Mouse (Mus musculus): ENCODE measurements at regions not wholly inside any gene's neighbourhood (a gene's known extent, or its start where the extent isn't known, plus 50 kb on each side); places are given as distances from the start of the nearest gene placed in this dataset.

DNA sequence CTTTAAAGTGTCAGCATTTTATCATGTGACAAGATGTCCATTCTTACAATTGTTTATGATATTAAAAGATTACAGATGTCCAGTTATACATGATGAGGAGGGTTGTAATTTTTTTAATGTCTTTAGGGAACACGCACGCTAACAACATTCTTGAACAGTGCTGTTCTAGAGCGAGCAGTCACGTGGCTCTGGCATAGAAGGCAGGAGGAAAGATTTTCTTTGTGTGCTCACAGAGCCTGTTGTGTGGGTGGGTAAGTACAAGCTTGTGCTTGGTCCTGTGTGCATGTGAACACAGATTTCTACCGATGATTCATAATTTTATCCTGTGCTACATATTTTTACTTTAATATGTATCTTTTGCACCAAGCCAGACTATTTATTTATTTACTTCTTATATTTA, 169.1 kb upstream of the Rreb1 start:
- ATAC-seq (replicated peaks), result no peak
- Histone ChIP-seq H3K9ac (replicated peaks) (no peak overlapping the region), H3K36me3 (no peaks in the 10 kb centered on the region), H3K4me2 (replicated peaks) (no peak overlapping the region), H3K9me3 (no peaks in the 10 kb centered on the region), H3K4me1 (no peaks in the 10 kb centered on the region), H3K27me3 (no peaks in the 10 kb centered on the region), H3K4me3 (no peak overlapping the region), H3K27ac (replicated peaks) (no peak overlapping the region)
- WGBS, result 86% methylated on average over 5 of the region's 5 CpGs

DNA sequence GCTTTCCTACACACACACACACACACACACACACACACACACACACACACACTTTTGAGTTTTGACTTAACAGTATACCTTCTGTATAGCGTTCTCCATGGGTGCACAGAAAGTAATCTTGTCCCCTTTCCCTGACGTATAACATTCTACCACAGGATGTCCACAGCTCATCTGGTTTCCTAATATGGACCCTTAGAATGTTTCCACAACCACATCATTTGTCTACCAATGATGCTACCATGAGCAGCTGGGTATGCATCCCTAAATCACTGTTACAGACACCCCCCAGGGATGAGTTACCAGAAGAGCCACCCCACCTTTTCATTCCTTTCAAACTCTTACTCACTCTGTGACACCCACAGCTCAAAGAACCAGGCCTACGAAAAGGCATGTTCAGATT, 166.8 kb upstream of the Rreb1 start:
- Histone ChIP-seq H3K27me3 (no peaks in the 10 kb centered on the region), H3K4me2 (replicated peaks) (no peak overlapping the region), H3K36me3 (no peaks in the 10 kb centered on the region), H3K4me1 (no peaks in the 10 kb centered on the region), H3K4me3 (no peak overlapping the region), H3K9me3 (no peaks in the 10 kb centered on the region), H3K9ac (replicated peaks) (no peak overlapping the region), H3K27ac (replicated peaks) (no peak overlapping the region)
- WGBS, result 88% methylated on average over 3 of the region's 3 CpGs
- ATAC-seq (replicated peaks), result no peak

DNA sequence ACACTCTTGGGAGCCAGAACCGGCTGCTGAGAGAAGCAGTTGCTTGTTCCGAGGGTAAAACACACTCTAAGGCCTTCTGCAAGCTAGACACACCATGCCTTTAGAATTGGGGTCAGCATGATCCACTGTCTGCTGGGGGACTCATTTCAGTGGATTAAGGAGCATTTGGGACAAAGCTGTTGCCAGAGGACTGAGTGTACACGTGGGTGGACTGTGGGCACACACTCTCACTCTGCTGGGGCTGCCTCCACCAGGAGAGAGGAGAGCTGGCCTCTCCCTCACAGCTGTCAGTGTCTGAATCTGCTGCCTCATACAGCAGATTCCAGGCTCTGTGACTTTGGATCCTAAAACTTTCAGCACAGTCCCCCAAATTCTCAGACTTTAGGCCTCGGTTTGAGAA, 161.2 kb upstream of the Rreb1 start:
- Histone ChIP-seq H3K9ac (replicated peaks) (no peak overlapping the region), H3K27me3 (no peaks in the 10 kb centered on the region), H3K4me1 (no peaks in the 10 kb centered on the region), H3K36me3 (no peaks in the 10 kb centered on the region), H3K4me2 (replicated peaks) (no peak overlapping the region), H3K27ac (replicated peaks) (no peak overlapping the region), H3K9me3 (no peaks in the 10 kb centered on the region), H3K4me3 (no peak overlapping the region)
- 83% methylated on average over 4 of the region's 4 CpGs for WGBS
- no peak for ATAC-seq (replicated peaks)

DNA sequence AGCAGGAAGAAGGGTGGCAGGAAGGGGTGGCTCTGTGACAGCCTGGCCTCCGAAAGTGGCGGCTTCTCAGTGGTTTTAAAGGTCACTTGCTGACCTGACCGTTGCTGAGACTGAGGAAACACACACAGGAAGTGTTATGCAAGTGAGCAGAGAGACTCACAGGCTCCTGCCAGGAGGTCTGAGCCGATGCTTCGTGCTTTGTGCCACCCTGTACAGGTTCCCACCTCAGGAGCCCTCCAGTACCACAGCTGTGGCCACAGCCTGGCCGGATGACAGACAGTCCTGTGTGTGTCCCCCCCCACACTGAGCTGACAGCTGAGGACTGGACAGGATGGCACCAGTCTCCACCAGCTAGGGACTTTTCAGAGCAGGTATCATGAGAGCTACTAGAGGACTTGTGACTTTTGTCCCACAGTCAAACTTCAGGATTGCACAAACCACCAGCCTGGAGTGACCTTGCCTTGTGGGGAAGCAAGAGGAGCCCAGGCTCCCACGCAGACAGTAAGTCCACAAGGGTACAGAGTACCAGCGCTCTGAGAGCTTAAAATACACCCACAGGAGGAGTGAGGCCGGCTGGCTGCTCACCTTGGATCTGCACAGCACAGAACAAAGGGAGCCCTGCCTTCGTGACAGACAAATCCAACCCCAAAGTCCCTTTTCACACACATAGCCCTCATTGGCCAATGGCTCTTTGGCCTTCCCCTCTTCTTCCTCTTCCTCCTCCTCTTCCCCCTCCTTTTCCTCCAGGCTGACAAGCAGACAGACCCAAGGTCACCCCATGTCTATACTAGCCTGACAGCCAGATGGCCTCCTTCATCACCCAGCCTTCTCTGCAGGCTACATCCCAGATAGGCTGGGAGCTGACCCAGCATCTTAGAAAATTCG, 158.1 kb upstream of the Rreb1 start:
- H3K36me3 ChIP-seq, result no peaks in the 10 kb centered on the region
- no peak for ATAC-seq (replicated peaks)
- no peak overlapping the region for H3K9ac ChIP-seq (replicated peaks)
- no peaks in the 10 kb centered on the region for H3K4me1 ChIP-seq
- 66% methylated on average over 11 of the region's 11 CpGs for WGBS
- no peak overlapping the region for H3K4me2 ChIP-seq (replicated peaks)
- no peaks in the 10 kb centered on the region for H3K9me3 ChIP-seq
- H3K27ac ChIP-seq (replicated peaks), result no peak overlapping the region
- H3K4me3 ChIP-seq, result no peak overlapping the region
- H3K27me3 ChIP-seq, result no peaks in the 10 kb centered on the region

DNA sequence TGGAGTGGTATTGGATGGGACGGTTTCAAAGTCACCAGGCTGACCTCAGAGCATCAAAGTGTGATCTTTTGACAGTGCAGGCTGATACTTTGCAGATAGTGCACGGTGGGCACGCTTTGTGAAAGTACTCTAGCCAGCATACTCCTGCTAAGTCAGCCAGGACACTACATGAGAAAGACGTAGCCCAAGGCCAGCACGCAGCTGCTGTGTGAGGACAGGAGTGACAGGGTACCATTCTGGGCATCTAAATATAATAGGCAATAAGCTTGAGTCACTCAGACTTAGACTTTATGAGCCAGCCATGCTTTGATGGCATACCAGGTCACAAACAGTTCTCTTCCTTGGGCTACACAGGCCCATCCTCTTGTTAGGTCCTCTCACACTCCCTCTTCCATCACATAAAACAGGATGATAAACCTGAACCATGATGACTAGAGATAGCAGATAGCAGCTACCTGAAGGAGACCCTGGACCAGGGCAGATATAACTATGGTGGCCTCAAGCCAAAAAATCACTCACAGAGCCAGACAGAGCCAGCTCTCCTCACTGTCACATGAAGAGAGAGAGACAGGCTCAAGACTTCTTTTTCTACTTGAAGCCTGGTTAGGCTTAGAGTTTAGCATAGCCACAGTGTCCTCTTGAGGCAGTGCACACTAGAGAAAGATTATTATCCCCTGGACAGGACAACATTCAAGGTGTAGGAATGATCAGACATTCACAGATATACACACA, 156.7 kb upstream of the Rreb1 start:
- Histone ChIP-seq H3K27me3 (no peaks in the 10 kb centered on the region), H3K4me2 (replicated peaks) (no peak overlapping the region), H3K4me1 (no peaks in the 10 kb centered on the region), H3K27ac (replicated peaks) (no peak overlapping the region), H3K4me3 (no peak overlapping the region), H3K9me3 (no peaks in the 10 kb centered on the region), H3K9ac (replicated peaks) (no peak overlapping the region), H3K36me3 (no peaks in the 10 kb centered on the region)
- WGBS, result 95% methylated on average over 5 of the region's 5 CpGs
- no peak for ATAC-seq (replicated peaks)

- Histone ChIP-seq H3K27ac (replicated peaks) (no peak overlapping the region), H3K4me3 (no peak overlapping the region), H3K9ac (replicated peaks) (no peak overlapping the region), H3K4me2 (replicated peaks) (no peak overlapping the region), H3K36me3 (no peaks in the 10 kb centered on the region), H3K4me1 (no peaks in the 10 kb centered on the region), H3K27me3 (no peaks in the 10 kb centered on the region), H3K9me3 (no peaks in the 10 kb centered on the region)
- no peak for ATAC-seq (replicated peaks)
- WGBS, result 74% methylated on average over 6 of the region's 6 CpGs
Measured at GRCm38 (mm10) chr13:37622366-37623088, 155.7 kb upstream of the Rreb1 start.

- no peak overlapping the region for H3K4me2 ChIP-seq (replicated peaks)
- no peaks in the 10 kb centered on the region for H3K9me3 ChIP-seq
- no peak for ATAC-seq (replicated peaks)
- H3K4me3 ChIP-seq, result no peak overlapping the region
- H3K4me1 ChIP-seq, result no peaks in the 10 kb centered on the region
- WGBS, result 48% methylated on average over 1 of the region's 1 CpGs
- no peaks in the 10 kb centered on the region for H3K36me3 ChIP-seq
- H3K27me3 ChIP-seq, result no peaks in the 10 kb centered on the region
- no peak overlapping the region for H3K27ac ChIP-seq (replicated peaks)
- no peak overlapping the region for H3K9ac ChIP-seq (replicated peaks)
Measured at GRCm38 (mm10) chr13:37624741-37625140, 153.5 kb upstream of the Rreb1 start.

- H3K4me2 ChIP-seq (replicated peaks), result no peak overlapping the region
- no peak overlapping the region for H3K9ac ChIP-seq (replicated peaks)
- H3K27me3 ChIP-seq, result no peaks in the 10 kb centered on the region
- H3K27ac ChIP-seq (replicated peaks), result no peak overlapping the region
- no peaks in the 10 kb centered on the region for H3K36me3 ChIP-seq
- H3K4me1 ChIP-seq, result no peaks in the 10 kb centered on the region
- no peak overlapping the region for H3K4me3 ChIP-seq
- no peak for ATAC-seq (replicated peaks)
- no peaks in the 10 kb centered on the region for H3K9me3 ChIP-seq
- WGBS, result 88% methylated on average over 13 of the region's 13 CpGs
Measured at GRCm38 (mm10) chr13:37625532-37626235, 152.5 kb upstream of the Rreb1 start.

GRCm38 (mm10) chr13:37628391-37629270, 149.6 kb upstream of the Rreb1 start:
- 68% methylated on average over 16 of the region's 16 CpGs for WGBS
- Histone ChIP-seq H3K9me3 (no peaks in the 10 kb centered on the region), H3K4me3 (no peak overlapping the region), H3K36me3 (no peaks in the 10 kb centered on the region), H3K4me2 (replicated peaks) (no peak overlapping the region), H3K27me3 (no peaks in the 10 kb centered on the region), H3K27ac (replicated peaks) (no peak overlapping the region), H3K4me1 (no peaks in the 10 kb centered on the region), H3K9ac (replicated peaks) (no peak overlapping the region)
- no peak for ATAC-seq (replicated peaks)

GRCm38 (mm10) chr13:37629271-37629899, 148.8 kb upstream of the Rreb1 start:
- Histone ChIP-seq H3K4me2 (replicated peaks) (no peak overlapping the region), H3K9me3 (no peaks in the 10 kb centered on the region), H3K36me3 (no peaks in the 10 kb centered on the region), H3K27ac (replicated peaks) (no peak overlapping the region), H3K27me3 (no peaks in the 10 kb centered on the region), H3K4me3 (no peak overlapping the region), H3K9ac (replicated peaks) (no peak overlapping the region), H3K4me1 (no peaks in the 10 kb centered on the region)
- ATAC-seq (replicated peaks), result no peak
- 77% methylated on average over 6 of the region's 6 CpGs for WGBS
